Mouse (Mus musculus): Measurements from ENCODE around the gene Flywch1. TPM values are rescaled to one million over a fixed set of nuclear protein-coding genes. Genes with fewer than 3 reads are reported as not detected.

Flywch1 gene
- polyA plus RNA-seq, 1 experiment from 2014 or later = 224 TPM

DNA sequence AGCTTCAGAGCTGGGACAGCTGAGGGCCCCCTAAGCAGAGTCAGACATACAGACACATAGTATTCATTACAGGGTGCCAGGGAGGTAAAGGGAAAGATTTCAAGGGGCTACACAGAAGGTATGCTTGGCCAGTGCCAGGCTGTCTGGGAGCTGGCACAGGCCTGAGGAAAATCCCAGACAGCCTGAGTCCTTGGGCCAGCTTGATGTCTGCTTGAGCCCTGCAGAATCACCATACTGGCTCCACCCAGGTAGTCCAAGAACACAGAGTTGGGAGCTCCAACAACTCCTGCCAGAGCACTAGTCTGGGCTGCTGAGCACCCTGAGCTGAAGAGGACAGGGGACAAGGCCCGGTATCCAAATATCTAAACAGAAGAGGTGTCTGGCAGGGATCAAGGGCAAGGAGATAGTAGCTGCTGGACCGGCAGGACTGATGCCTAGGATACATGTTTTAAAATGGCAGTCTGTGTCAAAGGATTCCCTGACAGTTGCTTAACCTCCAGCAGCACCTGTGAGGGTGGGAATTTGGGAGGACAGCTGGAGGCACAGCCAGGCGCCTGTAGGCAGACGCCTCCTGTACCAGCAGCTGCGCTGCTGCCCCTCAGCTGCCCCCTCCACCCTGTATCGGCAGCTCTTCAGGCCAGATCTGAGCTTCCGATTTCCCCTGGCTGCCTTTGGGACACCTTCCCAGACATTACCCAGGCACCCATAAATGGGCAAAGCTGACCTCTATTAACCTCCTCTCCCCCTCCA is 48.9 kb downstream of the Flywch1 start, which contains the start of gene 1520401A03Rik:
Gene 1520401A03Rik, minus strand, starts transcription at position 408 of the 750 bp plus-strand sequence.
- H3K4me3 ChIP-seq = no peak within 1 kb of the TSS
- H3K9ac ChIP-seq = peak within 1 kb of the TSS; percentile 46; the same call in 1 of the 2 replicates
- H3K4me1 ChIP-seq (replicated peaks) = peaks cover 16% of the 10 kb centered on the region
- no peak within 1 kb of the TSS for H3K4me2 ChIP-seq
- no peaks in the 10 kb centered on the region for H3K36me3 ChIP-seq
- no peaks in the 10 kb centered on the region for H3K9me3 ChIP-seq
- ATAC-seq (ENCODE audit: low FRiP score) = no peak
- H3K27ac ChIP-seq = no peak within 1 kb of the TSS
- H3K27me3 ChIP-seq = 0 out of 2 replicates have a peak, but pooled peaks cover 7% of the 10 kb centered on the region
- WGBS = 68% methylated on average over 7 of the region's 7 CpGs

- no peaks in the 10 kb centered on the region for H3K36me3 ChIP-seq
- H3K27me3 ChIP-seq = 0 out of 2 replicates have a peak, but pooled peaks cover 9% of the 10 kb centered on the region
- H3K4me3 ChIP-seq = no peak overlapping the region
- H3K9me3 ChIP-seq = no peaks in the 10 kb centered on the region
- no peak overlapping the region for H3K27ac ChIP-seq
- no peak overlapping the region for H3K4me2 ChIP-seq
- no peak for ATAC-seq (ENCODE audit: low FRiP score)
- WGBS = 73% methylated on average over 2 of the region's 2 CpGs
- no peak overlapping the region for H3K9ac ChIP-seq
- H3K4me1 ChIP-seq (replicated peaks) = peaks cover 10% of the 10 kb centered on the region
Observed at GRCm38 (mm10) chr17:23721886-23722285, 49.5 kb downstream of the Flywch1 start.

DNA sequence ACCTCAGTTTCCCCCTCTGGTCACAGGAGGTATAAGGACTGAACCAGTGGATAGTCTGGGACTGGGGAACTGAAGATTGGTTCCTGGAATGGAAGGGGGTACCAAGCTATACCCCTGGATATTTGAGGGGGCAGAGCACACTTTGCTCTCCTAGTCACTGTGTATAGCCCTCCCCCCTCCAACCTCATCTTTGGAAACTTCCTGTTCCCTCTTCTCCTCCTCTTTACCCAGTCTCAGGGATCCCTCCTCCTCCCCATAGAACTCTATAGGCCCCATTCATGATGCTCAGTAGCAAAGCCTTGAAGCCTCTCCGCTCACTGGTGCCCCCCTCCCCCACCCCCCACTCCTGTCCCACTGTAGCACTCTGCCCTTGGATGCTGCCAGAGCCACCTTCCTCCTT is 51.9 kb downstream of the Flywch1 start:
- Histone ChIP-seq H3K4me3 (no peak overlapping the region), H3K9ac (no peak overlapping the region), H3K36me3 (no peaks in the 10 kb centered on the region), H3K27me3 (0 out of 2 replicates have a peak, but pooled peaks cover 9% of the 10 kb centered on the region), H3K9me3 (no peaks in the 10 kb centered on the region), H3K27ac (no peak overlapping the region), H3K4me2 (no peak overlapping the region), H3K4me1 (replicated peaks) (no peaks in the 10 kb centered on the region)
- ATAC-seq (ENCODE audit: low FRiP score) = no peak
- 25% methylated on average over 1 of the region's 1 CpGs for WGBS

DNA sequence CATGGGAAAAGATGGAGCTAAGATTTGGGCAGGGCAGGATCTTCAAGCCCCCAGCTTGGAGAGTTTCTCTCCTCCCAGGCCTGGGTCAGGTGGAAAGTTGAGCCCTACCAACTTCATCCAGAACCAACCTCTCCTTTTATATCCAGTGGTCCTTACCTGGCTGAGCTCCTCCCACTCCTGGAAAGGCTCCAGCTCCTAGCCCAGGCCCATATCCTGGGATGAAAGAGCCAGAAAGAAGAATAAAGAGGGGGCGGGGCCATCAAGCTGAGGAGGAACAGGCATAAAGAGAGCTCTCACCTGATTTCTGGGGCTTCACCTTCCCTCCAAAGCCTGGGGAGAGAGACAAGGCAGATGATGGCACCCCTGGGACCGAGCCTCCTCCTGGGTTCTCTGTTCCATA is 54.4 kb downstream of the Flywch1 start:
- no peaks in the 10 kb centered on the region for H3K36me3 ChIP-seq
- no peaks in the 10 kb centered on the region for H3K9me3 ChIP-seq
- WGBS = 43% methylated on average over 2 of the region's 2 CpGs
- no peak overlapping the region for H3K4me2 ChIP-seq
- H3K27me3 ChIP-seq = 0 out of 2 replicates have a peak, but pooled peaks cover 5% of the 10 kb centered on the region
- H3K4me1 ChIP-seq (replicated peaks) = no peaks in the 10 kb centered on the region
- no peak for ATAC-seq (ENCODE audit: low FRiP score)
- H3K9ac ChIP-seq = no peak overlapping the region
- no peak overlapping the region for H3K27ac ChIP-seq
- H3K4me3 ChIP-seq = no peak overlapping the region

GRCm38 (mm10) chr17:23706212-23706611 is 65.2 kb downstream of the Flywch1 start:
- 0% methylated on average over 3 of the region's 3 CpGs for WGBS
- no peak overlapping the region for H3K4me3 ChIP-seq
- H3K4me1 ChIP-seq (replicated peaks) = peaks cover 8% of the 10 kb centered on the region
- no peak overlapping the region for H3K9ac ChIP-seq
- no peaks in the 10 kb centered on the region for H3K36me3 ChIP-seq
- no peak overlapping the region for H3K4me2 ChIP-seq
- ATAC-seq (ENCODE audit: low FRiP score) = peak; percentile 60; the same call in 1 of the 2 replicates
- H3K27ac ChIP-seq = no peak overlapping the region
- peaks cover 43% of the 10 kb centered on the region for H3K27me3 ChIP-seq
- no peaks in the 10 kb centered on the region for H3K9me3 ChIP-seq

DNA sequence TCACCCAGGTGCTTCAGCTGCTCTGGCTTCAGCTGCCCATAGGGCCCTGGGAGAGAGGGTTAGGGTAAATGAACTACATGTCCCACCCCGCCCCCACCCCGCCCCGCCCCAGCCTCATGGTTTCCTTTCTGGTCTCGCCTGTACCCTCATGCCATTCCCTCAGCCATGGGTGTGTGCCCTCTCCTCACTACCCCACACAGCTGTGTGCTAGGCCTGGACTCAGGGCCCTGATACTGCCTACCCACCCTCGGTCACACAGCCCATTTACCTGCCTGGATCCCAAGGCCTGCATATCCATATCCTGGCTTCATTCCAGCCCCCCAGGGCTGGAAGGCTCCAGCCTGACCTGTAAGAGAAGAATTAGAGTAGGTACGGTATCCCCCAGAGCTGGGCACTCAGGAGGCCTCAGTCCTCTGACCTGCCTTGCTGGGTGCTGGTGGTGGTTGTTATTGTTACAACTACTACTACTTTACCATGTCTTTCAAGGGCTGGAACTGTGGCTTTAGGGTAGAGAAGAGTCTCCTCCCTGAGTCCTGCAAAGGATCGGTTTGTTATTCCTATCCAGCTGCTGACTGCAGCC is 65.8 kb downstream of the Flywch1 start:
- Histone ChIP-seq H3K9ac (no peak overlapping the region), H3K36me3 (no peaks in the 10 kb centered on the region), H3K27ac (no peak overlapping the region), H3K9me3 (no peaks in the 10 kb centered on the region), H3K4me2 (no peak overlapping the region), H3K4me3 (no peak overlapping the region), H3K27me3 (peaks cover 48% of the 10 kb centered on the region), H3K4me1 (replicated peaks) (peaks cover 8% of the 10 kb centered on the region)
- no peak; the same call in 1 of the 2 replicates for ATAC-seq (ENCODE audit: low FRiP score)
- 85% methylated on average over 7 of the region's 7 CpGs for WGBS

DNA sequence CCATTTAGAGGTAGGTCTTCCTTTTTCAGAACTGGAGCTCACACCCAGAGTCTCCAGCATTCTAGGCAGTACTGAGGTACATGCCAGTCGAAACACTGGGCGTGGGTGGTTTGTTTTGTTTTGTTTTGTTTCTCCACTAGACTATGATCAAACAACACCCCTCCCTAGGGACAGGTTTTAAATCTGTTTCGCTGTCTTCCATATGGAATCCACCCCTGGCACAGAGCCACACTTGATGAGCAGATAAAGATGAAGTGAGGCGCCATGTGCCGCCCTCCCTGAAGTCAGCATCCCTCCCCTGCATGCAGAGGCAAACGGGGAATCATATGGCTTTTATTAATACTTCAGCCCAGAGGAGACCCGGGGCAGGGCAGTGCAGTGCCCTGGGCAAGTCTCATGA is 66.7 kb downstream of the Flywch1 start:
- ATAC-seq (ENCODE audit: low FRiP score) = no peak
- 0 out of 2 replicates have a peak overlapping the region, but pooled peaks have one; percentile 4 for H3K4me2 ChIP-seq
- H3K9ac ChIP-seq = no peak overlapping the region

GRCm38 (mm10) chr17:23703301-23703700 is 68.1 kb downstream of the Flywch1 start:
- WGBS = 82% methylated on average over 9 of the region's 9 CpGs
- Histone ChIP-seq H3K9ac (no peak overlapping the region), H3K9me3 (no peaks in the 10 kb centered on the region), H3K4me3 (no peak overlapping the region), H3K4me1 (replicated peaks) (peaks cover 20% of the 10 kb centered on the region), H3K4me2 (no peak overlapping the region), H3K27me3 (peaks cover 51% of the 10 kb centered on the region), H3K36me3 (no peaks in the 10 kb centered on the region), H3K27ac (no peak overlapping the region)
- ATAC-seq (ENCODE audit: low FRiP score) = no peak

More for the DNA sequence above, 66.7 kb downstream of the Flywch1 start:
- 50% methylated on average over 7 of the region's 7 CpGs for WGBS
- Histone ChIP-seq H3K36me3 (no peaks in the 10 kb centered on the region), H3K4me3 (no peak overlapping the region), H3K9me3 (no peaks in the 10 kb centered on the region), H3K27ac (no peak overlapping the region), H3K27me3 (peaks cover 41% of the 10 kb centered on the region), H3K4me1 (replicated peaks) (peaks cover 11% of the 10 kb centered on the region)

Other genes starting within 250 kb of the Flywch1 start
- 17.7 and 18.2 TPM in 2 replicates for gene Zfp213, start 207.4 kb downstream of the Flywch1 start, polyA plus RNA-seq (2015; fragmentation: Nextera tagmentation; extraction: Ambion mirVana)
- gene Zfp13, start 172.1 kb downstream of the Flywch1 start, polyA plus RNA-seq (2015; fragmentation: Nextera tagmentation; extraction: Ambion mirVana) = 28.2 and 28.3 TPM in 2 replicates
- gene Zscan10, start 170.7 kb downstream of the Flywch1 start, polyA plus RNA-seq (2015; fragmentation: Nextera tagmentation; extraction: Ambion mirVana) = 0.13 and 0.22 TPM in 2 replicates
- gene Mmp25, start 126.3 kb downstream of the Flywch1 start, polyA plus RNA-seq (2015; fragmentation: Nextera tagmentation; extraction: Ambion mirVana) = 1.2 and 1.7 TPM in 2 replicates
- gene Bicdl2, start 111.1 kb downstream of the Flywch1 start, polyA plus RNA-seq (2015; fragmentation: Nextera tagmentation; extraction: Ambion mirVana) = 0.10 TPM in 1 of 2 replicates, not detected in the other
- 108 and 109 TPM in 2 replicates for gene Hcfc1r1, start 98.0 kb downstream of the Flywch1 start, polyA plus RNA-seq (2015; fragmentation: Nextera tagmentation; extraction: Ambion mirVana)
- gene Thoc6, start 97.7 kb downstream of the Flywch1 start, polyA plus RNA-seq (2015; fragmentation: Nextera tagmentation; extraction: Ambion mirVana) = 47.2 and 50.2 TPM in 2 replicates
- gene Tnfrsf12a, start 94.1 kb downstream of the Flywch1 start, polyA plus RNA-seq (2015; fragmentation: Nextera tagmentation; extraction: Ambion mirVana) = 2.7 and 3.4 TPM in 2 replicates
- 0.61 and 0.85 TPM in 2 replicates for gene Cldn6, start 92.4 kb downstream of the Flywch1 start, polyA plus RNA-seq (2015; fragmentation: Nextera tagmentation; extraction: Ambion mirVana)
- 1.4 and 2.5 TPM in 2 replicates for gene Cldn9, start 87.6 kb downstream of the Flywch1 start, polyA plus RNA-seq (2015; fragmentation: Nextera tagmentation; extraction: Ambion mirVana)
- gene 1520401A03Rik, start 48.8 kb downstream of the Flywch1 start, polyA plus RNA-seq (2015; fragmentation: Nextera tagmentation; extraction: Ambion mirVana) = 0.06 and 0.27 TPM in 2 replicates
- 18.0 and 18.8 TPM in 2 replicates for gene Pkmyt1, start 45.3 kb downstream of the Flywch1 start, polyA plus RNA-seq (2015; fragmentation: Nextera tagmentation; extraction: Ambion mirVana)
- 54.3 and 58.2 TPM in 2 replicates for gene Paqr4, start 30.7 kb downstream of the Flywch1 start, polyA plus RNA-seq (2015; fragmentation: Nextera tagmentation; extraction: Ambion mirVana)
- 0.55 and 0.83 TPM in 2 replicates for gene Kremen2, start 25.8 kb downstream of the Flywch1 start, polyA plus RNA-seq (2015; fragmentation: Nextera tagmentation; extraction: Ambion mirVana)
- 68.1 and 79.0 TPM in 2 replicates for gene Flywch2, start 14.5 kb upstream of the Flywch1 start, polyA plus RNA-seq (2015; fragmentation: Nextera tagmentation; extraction: Ambion mirVana)
- 583 TPM in 2 replicates for gene Srrm2, start 18.9 kb upstream of the Flywch1 start, polyA plus RNA-seq (2015; fragmentation: Nextera tagmentation; extraction: Ambion mirVana)
- gene Elob, start 57.5 kb upstream of the Flywch1 start, polyA plus RNA-seq (2015; fragmentation: Nextera tagmentation; extraction: Ambion mirVana) = 1,330 and 1,360 TPM in 2 replicates
- gene Prss33, start 64.5 kb upstream of the Flywch1 start, polyA plus RNA-seq (2015; fragmentation: Nextera tagmentation; extraction: Ambion mirVana) = 0.30 TPM in 2 replicates
- gene Prss32, start 72.3 kb upstream of the Flywch1 start, polyA plus RNA-seq (2015; fragmentation: Nextera tagmentation; extraction: Ambion mirVana) = not detected in 2 replicates
- gene Prss41, start 72.6 kb upstream of the Flywch1 start, polyA plus RNA-seq (2015; fragmentation: Nextera tagmentation; extraction: Ambion mirVana) = 0.86 and 0.98 TPM in 2 replicates
- not detected in 2 replicates for gene Prss21, start 96.5 kb upstream of the Flywch1 start, polyA plus RNA-seq (2015; fragmentation: Nextera tagmentation; extraction: Ambion mirVana)
- not detected in 2 replicates for gene Dcpp1, start 109.3 kb upstream of the Flywch1 start, polyA plus RNA-seq (2015; fragmentation: Nextera tagmentation; extraction: Ambion mirVana)
- gene Dcpp2, start 109.3 kb upstream of the Flywch1 start, polyA plus RNA-seq (2015; fragmentation: Nextera tagmentation; extraction: Ambion mirVana) = not detected in 2 replicates
- not detected in 2 replicates for gene Dcpp3, start 145.9 kb upstream of the Flywch1 start, polyA plus RNA-seq (2015; fragmentation: Nextera tagmentation; extraction: Ambion mirVana)
- not detected in 2 replicates for gene Sbp, start 170.1 kb upstream of the Flywch1 start, polyA plus RNA-seq (2015; fragmentation: Nextera tagmentation; extraction: Ambion mirVana)
- gene Sbpl, start 183.7 kb upstream of the Flywch1 start, polyA plus RNA-seq (2015; fragmentation: Nextera tagmentation; extraction: Ambion mirVana) = not detected in 2 replicates
- gene Prss30, start 209.0 kb upstream of the Flywch1 start, polyA plus RNA-seq (2015; fragmentation: Nextera tagmentation; extraction: Ambion mirVana) = not detected in 2 replicates
- not detected in 2 replicates for gene Prss22, start 226.5 kb upstream of the Flywch1 start, polyA plus RNA-seq (2015; fragmentation: Nextera tagmentation; extraction: Ambion mirVana)

Data from hindbrain, embryonic 13.5 days (tissue).